Mouse (Mus musculus) lung, postnatal 0 days (tissue): ENCODE results near the gene AU021092. TPM values are rescaled to one million over a fixed set of nuclear protein-coding genes. Genes with fewer than 3 reads are reported as not detected.

Experiments
- ATAC-seq: fragments of 200-750 bp; cut with Nextera tagmentation; 2 replicates; pipeline ENCODE4 v1.8.0; 2017; ENCODE audit warnings: moderate library complexity
- DNase-seq: peaks from one replicate; pipeline ENCODE4 v3.0.0-alpha.2; 2016; ENCODE audit warnings: low spot score
- H3K27ac ChIP-seq: fragments of 300-500 bp; sonication (generic); 2 replicates; pipeline ENCODE4 v1.5.1; 2014; ENCODE audit warnings: antibody characterized with exemption, mild to moderate bottlenecking, low read length, mixed read lengths
- H3K27me3 ChIP-seq: fragments of 300-500 bp; sonication (generic); replicated peaks from 2 replicates; pipeline ENCODE4 v1.6.1; 2014; ENCODE audit warnings: low read length, mixed read lengths; ENCODE audit not compliant: insufficient read depth
- H3K36me3 ChIP-seq: fragments of 300-500 bp; sonication (generic); 2 replicates; pipeline ENCODE4 v1.6.1; 2014; ENCODE audit warnings: low read length, mixed read lengths; ENCODE audit not compliant: insufficient read depth
- H3K4me1 ChIP-seq: fragments of 300-500 bp; sonication (generic); 2 replicates; pipeline ENCODE4 v1.6.1; 2014; ENCODE audit warnings: antibody characterized with exemption, low read depth, low read length, mixed read lengths; ENCODE audit not compliant: insufficient read depth
- H3K4me2 ChIP-seq: fragments of 300-500 bp; sonication (generic); replicated peaks from 2 replicates; pipeline ENCODE4 v1.6.1; 2014; ENCODE audit warnings: low read depth, mild to moderate bottlenecking, low read length, moderate library complexity, mixed read lengths
- H3K4me3 ChIP-seq: fragments of 300-500 bp; sonication (generic); 2 replicates; pipeline ENCODE4 v1.5.1; 2014; ENCODE audit warnings: low read depth, low read length
- H3K9ac ChIP-seq: fragments of 300-500 bp; sonication (generic); replicated peaks from 2 replicates; pipeline ENCODE4 v1.6.1; 2014; ENCODE audit warnings: low read depth, mild to moderate bottlenecking
- H3K9me3 ChIP-seq: fragments of 300-500 bp; sonication (generic); 2 replicates; pipeline ENCODE4 v1.6.1; 2016; ENCODE audit warnings: low read length, mixed read lengths
- CTCF ChIP-seq: IDR thresholded peaks from 2 replicates; pipeline ENCODE4 v1.5.1; 2016; ENCODE audit warnings: antibody characterized with exemption, mild to moderate bottlenecking
- EP300 ChIP-seq: IDR thresholded peaks from 2 replicates; pipeline ENCODE4 v1.6.1; 2016; ENCODE audit warnings: antibody characterized with exemption, mild to moderate bottlenecking, control low read depth
- WGBS: fragments of 180-500 bp; shearing (Covaris S2); extraction: QIAGEN DNeasy Blood & Tissue Kit; methylation state at CpG from one replicate; pipeline ENCODE4 v1.1.7; 2014; 5-methylcytosine and 5-hydroxymethylcytosine counted together
- microRNA-seq: library from miRNA; unstranded; fragments of <30 nt; microRNA quantifications from one replicate; pipeline ENCODE4, GENCODE M21; 2016
- polyA plus RNA-seq: library from polyadenylated mRNA; unstranded; fragments of >200 nt; fragmentation: Nextera tagmentation; extraction: Ambion mirVana; gene quantifications from 2 replicates; pipeline ENCODE4 v1.2.1, GENCODE M21; 2015

AU021092 gene
- polyA plus RNA-seq, 1 experiment from 2014 or later, result 169 TPM

- ATAC-seq, result no peak
- H3K9me3 ChIP-seq, result no peaks in the 10 kb centered on the region
- H3K9ac ChIP-seq, result no peak overlapping the region
- no peak for DNase-seq
- no peaks in the 10 kb centered on the region for H3K4me1 ChIP-seq
- H3K4me3 ChIP-seq, result no peak overlapping the region
- TF ChIP-seq CTCF (no peak), EP300 (no peak)
- no peaks in the 10 kb centered on the region for H3K27me3 ChIP-seq
- no peak overlapping the region for H3K4me2 ChIP-seq
- H3K27ac ChIP-seq, result no peak overlapping the region
- 79% methylated on average over 6 of the region's 6 CpGs for WGBS
- H3K36me3 ChIP-seq, result no peaks in the 10 kb centered on the region
These were observed 57.8 kb downstream of the AU021092 start for GRCm38 (mm10) chr16:5164327-5164726.

Small RNAs within 50 kb of the gene (microRNA-seq; reads per million reads assigned to microRNA genes)
- gene Gm23689 (not detected), gene Gm26095 (not detected), gene Mir6364 (not detected)

Other genes with a start within 250 kb of the AU021092 start
- gene Sept12, start 224.4 kb downstream of the AU021092 start, polyA plus RNA-seq, result 0.14 and 0.27 TPM in 2 replicates
- 57.5 and 59.4 TPM in 2 replicates for gene Smim22, start 215.0 kb downstream of the AU021092 start, polyA plus RNA-seq
- gene Rogdi, start 208.7 kb downstream of the AU021092 start, polyA plus RNA-seq, result 58.9 and 60.4 TPM in 2 replicates
- gene Glyr1, start 172.4 kb downstream of the AU021092 start, polyA plus RNA-seq, result 75.8 and 81.1 TPM in 2 replicates
- gene Ubn1, start 172.2 kb downstream of the AU021092 start, polyA plus RNA-seq, result 15.0 and 16.3 TPM in 2 replicates
- 10.4 and 11.0 TPM in 2 replicates for gene Ppl, start 89.9 kb downstream of the AU021092 start, polyA plus RNA-seq
- gene Sec14l5, start 75.2 kb downstream of the AU021092 start, polyA plus RNA-seq, result 0.20 and 0.27 TPM in 2 replicates
- gene Nagpa, start 18.3 kb downstream of the AU021092 start, polyA plus RNA-seq, result 13.4 and 14.5 TPM in 2 replicates
- 32.1 and 35.9 TPM in 2 replicates for gene Alg1, start 11.3 kb upstream of the AU021092 start, polyA plus RNA-seq
- gene Eef2kmt, start 33.7 kb upstream of the AU021092 start, polyA plus RNA-seq, result 24.6 and 26.4 TPM in 2 replicates